12 mouse cellular contexts compared by ENCODE assay signal in genomic region chr9:24760461-24760860, GRCm38 (mm10). TPM values are rescaled to one million over a fixed set of nuclear protein-coding genes. Genes with fewer than 3 reads are reported as not detected.
A peak's percentile ranks its signal among the peaks of the same experiment; 100 is the strongest.
DNase-seq lines count a peak whose midpoint lies in the region; ATAC-seq and TF ChIP-seq lines count a peak whose summit lies in the region.
"Had no signal": no experiment of that assay in that cellular context is flagged by ENCODE, and none has a peak within 500 bp of the region (broad histone marks: within the 10 kb centered on the region; RNA-seq: fewer than 3 reads in every experiment).

No protein-coding gene starts in this region.

- TF ChIP-seq RAD21 in CH12.LX (IDR thresholded peaks at IDR 0.05; ENCODE audit: low read depth, low read length): peak; percentile 75

- dilution Hi-C loops in CH12.LX (cut with MboI; ENCODE audit: extremely low pct_ligation_motif_present, extremely low pct_unique_long_range_greater_than_20kb, low sequenced_read_pairs): no loop called here

- no peak for DNase-seq in heart, adult 2 months
- no peak for DNase-seq in heart, adult 9 months (ENCODE audit: low spot score in 2 of 2)
- DNase-seq in liver, embryonic 14.5 days (ENCODE audit: low read depth in 3 of 3, low spot score in 3 of 3): no peak
- DNase-seq in liver, embryonic 11.5 days (ENCODE audit: low spot score): no peak
- DNase-seq in CH12.LX (ENCODE audit: extremely low read depth): peak; percentile 33
- no peak for DNase-seq in cerebellum, adult 11 months
- no peak for DNase-seq in cerebellum, adult 18-20 months
- DNase-seq: cerebellum, adult 11-12 months; kidney, adult 8-10 months had no signal

- ATAC-seq in liver, embryonic 14.5 days (ENCODE audit: insufficient read depth): no peak
- no peak for ATAC-seq in liver, embryonic 11.5 days (replicated peaks; ENCODE audit: low FRiP score)

- no peak overlapping the region for H3K9ac ChIP-seq in heart, adult 2 months (ENCODE audit: low read depth, low read length)
- no peak overlapping the region for H3K9ac ChIP-seq in liver, embryonic 14.5 days (replicated peaks)
- no peak overlapping the region for H3K9ac ChIP-seq in liver, embryonic 11.5 days (ENCODE audit: low read depth, low read length)
- H3K9ac ChIP-seq in CH12.LX (ENCODE audit: insufficient read depth, low read depth): no peak overlapping the region
- H3K9ac ChIP-seq: limb, embryonic 15.5 days had no signal

- H3K27me3 ChIP-seq in heart, adult 2 months (ENCODE audit: control insufficient read depth, insufficient read depth, low read length): no peaks in the 10 kb centered on the region
- no peaks in the 10 kb centered on the region for H3K27me3 ChIP-seq in liver, embryonic 14.5 days (ENCODE audit: control insufficient read depth, insufficient read depth, low read length)
- H3K27me3 ChIP-seq in liver, embryonic 11.5 days (replicated peaks; ENCODE audit: control insufficient read depth, insufficient read depth, low read length): no peaks in the 10 kb centered on the region
- H3K27me3 ChIP-seq in CH12.LX (replicated peaks): no peaks in the 10 kb centered on the region

- peak; percentile 62 for TF ChIP-seq CTCF in heart, adult 2 months (IDR thresholded peaks at IDR 0.05)
- TF ChIP-seq CTCF in liver, embryonic 14.5 days (IDR thresholded peaks at IDR 0.05; ENCODE audit: low read depth): peak; percentile 58
- peak; percentile 47 to 77; a peak in 3 of 4 replicates for TF ChIP-seq CTCF in CH12.LX (conservative IDR thresholded peaks at IDR 0.05 in 1 of 2, IDR thresholded peaks at IDR 0.05 in 1 of 2; ENCODE audit: low read depth in 2 of 2, low read length in 2 of 2)
- TF ChIP-seq CTCF in cortical plate, adult 2 months (IDR thresholded peaks at IDR 0.05; ENCODE audit: extremely low read depth, insufficient read depth, low read length): peak; percentile 34; the same call in 1 of the 2 replicates

- H3K27ac ChIP-seq in heart, adult 2 months: no peak overlapping the region
- H3K27ac ChIP-seq in liver, embryonic 14.5 days: no peak overlapping the region
- no peak overlapping the region for H3K27ac ChIP-seq in liver, embryonic 11.5 days (ENCODE audit: low read depth, low read length)
- H3K27ac ChIP-seq in CH12.LX (ENCODE audit: insufficient read depth, low read depth): no peak overlapping the region
- no peak overlapping the region for H3K27ac ChIP-seq in cortical plate, adult 2 months (ENCODE audit: insufficient read depth, low read length)
- H3K27ac ChIP-seq: limb, embryonic 15.5 days had no signal

- in situ Hi-C loops in CH12.LX (cut with MboI; ENCODE audit: low pct_ligation_motif_present, low pct_unique_long_range_greater_than_20kb, low sequenced_read_pairs): loop anchor here (25.0 kb wide), 1 partner anchor 277 kb away; no protein-coding TSS in a partner anchor

- no peak overlapping the region for H3K4me2 ChIP-seq in liver, embryonic 14.5 days (ENCODE audit: low read depth)
- no peak overlapping the region for H3K4me2 ChIP-seq in liver, embryonic 11.5 days
- peak overlapping the region; percentile 68; the same call in 1 of the 2 replicates for H3K4me2 ChIP-seq in CH12.LX (ENCODE audit: insufficient read depth, low read depth, poor library complexity, severe bottlenecking)
- H3K4me2 ChIP-seq: limb, embryonic 15.5 days had no signal

- H3K36me3 ChIP-seq in heart, adult 2 months (ENCODE audit: control insufficient read depth, insufficient read depth, low read length): peaks cover 27% of the 10 kb centered on the region
- no peaks in the 10 kb centered on the region for H3K36me3 ChIP-seq in liver, embryonic 14.5 days (replicated peaks; ENCODE audit: control insufficient read depth, insufficient read depth, low read depth)
- H3K36me3 ChIP-seq in liver, embryonic 11.5 days (ENCODE audit: control insufficient read depth, insufficient read depth, low read length): no peaks in the 10 kb centered on the region
- no peaks in the 10 kb centered on the region for H3K36me3 ChIP-seq in CH12.LX (replicated peaks in 1 of 2; ENCODE audit: control insufficient read depth in 1 of 2, insufficient read depth in 1 of 2, low read length in 1 of 2)
- H3K36me3 ChIP-seq: limb, embryonic 15.5 days had no signal

- 59% methylated on average over 4 of the region's 4 CpGs for WGBS in heart, adult 2 months
- 23% methylated on average over 4 of the region's 4 CpGs for WGBS in liver, embryonic 14.5 days (ENCODE audit: insufficient replicate concordance)
- 41% methylated on average over 4 of the region's 4 CpGs for WGBS in liver, embryonic 11.5 days

- no peaks in the 10 kb centered on the region for H3K9me3 ChIP-seq in liver, embryonic 14.5 days (ENCODE audit: control insufficient read depth, low read length)
- H3K9me3 ChIP-seq in liver, embryonic 11.5 days (ENCODE audit: control insufficient read depth, low read length): no peaks in the 10 kb centered on the region
- no peaks in the 10 kb centered on the region for H3K9me3 ChIP-seq in CH12.LX (replicated peaks; ENCODE audit: low read length)
- H3K9me3 ChIP-seq: limb, embryonic 15.5 days had no signal

- TF ChIP-seq EP300 in heart, adult 2 months (IDR thresholded peaks at IDR 0.05; ENCODE audit: insufficient read depth, low read depth, low read length): no peak
- no peak for TF ChIP-seq EP300 in liver, embryonic 14.5 days (IDR thresholded peaks at IDR 0.05; ENCODE audit: low read depth)
- no peak for TF ChIP-seq EP300 in CH12.LX (IDR thresholded peaks at IDR 0.05; ENCODE audit: low read length)

- H3K79me2 ChIP-seq in heart, adult 2 months (replicated peaks; ENCODE audit: control insufficient read depth, insufficient read depth, low read length): no peaks in the 10 kb centered on the region
- no peaks in the 10 kb centered on the region for H3K79me2 ChIP-seq in CH12.LX (replicated peaks; ENCODE audit: control insufficient read depth, extremely low read depth, insufficient read depth, poor library complexity, severe bottlenecking)

- no peak for TF ChIP-seq POLR2A in heart, adult 2 months (IDR thresholded peaks at IDR 0.05; ENCODE audit: insufficient read depth, low read depth, low read length)
- no peak for TF ChIP-seq POLR2A in CH12.LX (IDR thresholded peaks at IDR 0.05; ENCODE audit: low read depth, low read length)
- no peak for TF ChIP-seq POLR2A in cortical plate, adult 2 months (IDR thresholded peaks at IDR 0.05; ENCODE audit: extremely low read depth, insufficient read depth, low read length)

- H3K4me1 ChIP-seq in heart, adult 2 months (ENCODE audit: control insufficient read depth, insufficient read depth, low read length): peaks cover 4% of the 10 kb centered on the region
- no peaks in the 10 kb centered on the region for H3K4me1 ChIP-seq in liver, embryonic 14.5 days (replicated peaks; ENCODE audit: control insufficient read depth in 2 of 2, insufficient read depth in 2 of 2, low read length in 1 of 2)
- no peaks in the 10 kb centered on the region for H3K4me1 ChIP-seq in liver, embryonic 11.5 days (replicated peaks; ENCODE audit: control insufficient read depth, insufficient read depth, low read length)
- no peaks in the 10 kb centered on the region for H3K4me1 ChIP-seq in CH12.LX (ENCODE audit: control insufficient read depth in 1 of 2, insufficient read depth in 2 of 2)
- H3K4me1 ChIP-seq in cortical plate, adult 2 months (ENCODE audit: control insufficient read depth, insufficient read depth, low read length): no peaks in the 10 kb centered on the region
- H3K4me1 ChIP-seq: limb, embryonic 15.5 days had no signal

- intact Hi-C loops in heart, adult 2 months (cut with DNase I): loop anchor here (5.0 kb wide), 1 partner anchor 267 kb away; no protein-coding TSS in a partner anchor

- no peak overlapping the region for H3K4me3 ChIP-seq in heart, adult 2 months
- no peak overlapping the region for H3K4me3 ChIP-seq in liver, embryonic 14.5 days (ENCODE audit: insufficient read depth in 1 of 2, low read depth in 2 of 2, low read length in 2 of 2)
- H3K4me3 ChIP-seq in liver, embryonic 11.5 days (ENCODE audit: low read depth, low read length): no peak overlapping the region
- no peak overlapping the region for H3K4me3 ChIP-seq in CH12.LX (replicated peaks in 1 of 3; ENCODE audit: low read depth in 2 of 3, low read length in 2 of 3, poor library complexity in 1 of 3)
- H3K4me3 ChIP-seq in cortical plate, adult 2 months (ENCODE audit: insufficient read depth, low read length): no peak overlapping the region
- H3K4me3 ChIP-seq: limb, embryonic 15.5 days; myocyte had no signal

TF ChIP-seq in CH12.LX, 34 proteins besides CTCF, POLR2A, EP300 and RAD21:
- TF ChIP-seq SMC3 (IDR thresholded peaks at IDR 0.05; ENCODE audit: low read depth, low read length): peak; percentile 71
- no peak for TF ChIP-seq JUND (conservative IDR thresholded peaks at IDR 0.05; ENCODE audit: low read depth, low read length)

RNA-seq across cellular contexts. Expression of gene Tbx20, which starts 13.6 kb away (rescaled TPM):
- 10 to 100 TPM; 83.0 to 83.2 TPM for total RNA-seq in heart, adult 2 months (2021)
- polyA plus RNA-seq in heart, adult 2 months (2012; rRNA removed): 33.9 and 45.2 TPM in 2 replicates
- 0.29 and 0.46 TPM in 2 replicates for polyA plus RNA-seq in liver, embryonic 14.5 days (2012; rRNA removed)
- 0.29 and 0.47 TPM in 2 replicates for polyA plus RNA-seq in liver, embryonic 14.5 days (2014; fragmentation: Nextera tagmentation; extraction: Ambion mirVana)
- polyA plus RNA-seq in liver, embryonic 11.5 days (2014; fragmentation: Nextera tagmentation; extraction: Ambion mirVana): 2.1 and 3.4 TPM in 2 replicates
- total RNA-seq in CH12.LX (2012; rRNA removed) (not detected in 2 replicates), CH12.LX (2014; rRNA removed) (not detected in 2 replicates)
- polyA plus RNA-seq in CH12.LX (2012; ENCODE audit: insufficient read length, low read depth): not detected in 2 replicates
- not detected in 2 replicates for polyA plus RNA-seq in cortical plate, adult 2 months (2012; rRNA removed)
- polyA plus RNA-seq: limb, embryonic 15.5 days; myocyte had no signal
